Mouse (Mus musculus): ENCODE measurements around the gene Tectb.
"Not testable (repeated sequence)": the region's sequence is repeated elsewhere in the genome, so short reads cannot be mapped to it uniquely, and the experiment has no call there.

GRCm38 (mm10) chr19:55169236-55169729 lies 11.2 kb upstream of the Tectb start:
- TF ChIP-seq POLR2A (IDR thresholded peaks at IDR 0.05; ENCODE audit: low read depth, low read length); CTCF (IDR thresholded peaks at IDR 0.05; ENCODE audit: extremely low read depth, insufficient read depth, insufficient read length, insufficient replicate concordance): not testable (repeated sequence)

Measured in spleen, adult 2 months (tissue).